Mouse (Mus musculus): ENCODE data around the gene Il4ra. TPM values are rescaled to one million over a fixed set of nuclear protein-coding genes. Genes with fewer than 3 reads are reported as not detected.

Il4ra gene
- 10 to 100 TPM in 1 of 4 experiments, 1 to 10 TPM in 3; 5.2 to 10.1 (median 8.0) TPM for total RNA-seq (2022)

- DNase-seq (ENCODE audit: low spot score in 2 of 2): peak; percentile 30 to 54
These were observed at the start of gene Il4ra for GRCm38 (mm10) chr7:125551766-125552709. Gene Il4ra, plus strand, starts transcription at chr7:125552120.

- DNase-seq (ENCODE audit: low spot score in 2 of 2): no peak
These were observed 48.4 kb upstream of the Il4ra start for GRCm38 (mm10) chr7:125503374-125504092.

GRCm38 (mm10) chr7:125504618-125505017 lies 47.3 kb upstream of the Il4ra start:
- DNase-seq (ENCODE audit: low spot score in 2 of 2): peak in 1 of 2 experiments; percentile 64

GRCm38 (mm10) chr7:125505568-125505967 lies 46.4 kb upstream of the Il4ra start:
- DNase-seq (ENCODE audit: low spot score in 2 of 2): no peak

- DNase-seq (ENCODE audit: low spot score in 2 of 2): no peak
These were observed 44.6 kb upstream of the Il4ra start for GRCm38 (mm10) chr7:125507279-125507678.

- no peak for DNase-seq (ENCODE audit: low spot score in 2 of 2)
These were observed 40.5 kb upstream of the Il4ra start for GRCm38 (mm10) chr7:125511432-125511831.

GRCm38 (mm10) chr7:125511852-125512251 lies 40.1 kb upstream of the Il4ra start:
- no peak for DNase-seq (ENCODE audit: low spot score in 2 of 2)

- DNase-seq (ENCODE audit: low spot score in 2 of 2): no peak
These were observed 36.7 kb upstream of the Il4ra start for GRCm38 (mm10) chr7:125515081-125515853.

- DNase-seq (ENCODE audit: low spot score in 2 of 2): no peak
These were observed 35.2 kb upstream of the Il4ra start for GRCm38 (mm10) chr7:125516723-125517122.

GRCm38 (mm10) chr7:125517470-125517869 lies 34.5 kb upstream of the Il4ra start:
- DNase-seq (ENCODE audit: low spot score in 2 of 2): no peak

- DNase-seq (ENCODE audit: low spot score in 2 of 2): no peak
These were observed 32.2 kb upstream of the Il4ra start for GRCm38 (mm10) chr7:125519715-125520114.

- no peak for DNase-seq (ENCODE audit: low spot score in 2 of 2)
These were observed 28.9 kb upstream of the Il4ra start for GRCm38 (mm10) chr7:125523051-125523450.

- DNase-seq (ENCODE audit: low spot score in 2 of 2): no peak
These were observed 24.7 kb upstream of the Il4ra start for GRCm38 (mm10) chr7:125527186-125527585.

- DNase-seq (ENCODE audit: low spot score in 2 of 2): no peak
These were observed 23.9 kb upstream of the Il4ra start for GRCm38 (mm10) chr7:125527901-125528580.

GRCm38 (mm10) chr7:125539351-125539750 lies 12.6 kb upstream of the Il4ra start:
- no peak for DNase-seq (ENCODE audit: low spot score in 2 of 2)

- DNase-seq (ENCODE audit: low spot score in 2 of 2): no peak
These were observed 10.9 kb upstream of the Il4ra start for GRCm38 (mm10) chr7:125541026-125541425.

- no peak for DNase-seq (ENCODE audit: low spot score in 2 of 2)
These were observed 10.1 kb upstream of the Il4ra start for GRCm38 (mm10) chr7:125541821-125542220.

GRCm38 (mm10) chr7:125542335-125543050 lies 9.4 kb upstream of the Il4ra start:
- DNase-seq (ENCODE audit: low spot score in 2 of 2): no peak

GRCm38 (mm10) chr7:125543497-125543896 lies 8.4 kb upstream of the Il4ra start:
- DNase-seq (ENCODE audit: low spot score in 2 of 2): no peak

GRCm38 (mm10) chr7:125545331-125545730 lies 6.6 kb upstream of the Il4ra start:
- no peak for DNase-seq (ENCODE audit: low spot score in 2 of 2)
